Mouse (Mus musculus) hindbrain, embryonic 12.5 days (tissue): ENCODE data around the gene Polg. TPM values are rescaled to one million over a fixed set of nuclear protein-coding genes. Genes with fewer than 3 reads are reported as not detected.

Source experiments
- microRNA-seq: library from miRNA; unstranded; fragments of <30 nt; microRNA quantifications from one replicate; pipeline ENCODE4, GENCODE M21; 2017
- polyA plus RNA-seq: library from polyadenylated mRNA; unstranded; fragments of >200 nt; fragmentation: Nextera tagmentation; extraction: Ambion mirVana; gene quantifications from 2 replicates; pipeline ENCODE4 v1.2.1, GENCODE M21; 2016

Gene Polg
- polyA plus RNA-seq, 1 experiment from 2014 or later: 40.1 TPM

Small RNA genes lying within 50 kb of the gene (microRNA-seq; reads per million reads assigned to microRNA genes)
- gene Mir9-3: 427 reads per million, percentile 64 among the genes with 10 or more reads in this experiment

Other genes with a start within 250 kb of the Polg start
- gene Abhd2, start 193.2 kb downstream of the Polg start, polyA plus RNA-seq: 14.3 and 17.7 TPM in 2 replicates
- gene Rlbp1, start 79.3 kb downstream of the Polg start, polyA plus RNA-seq: 4.0 and 4.9 TPM in 2 replicates
- 10.0 and 11.2 TPM in 2 replicates for gene Fanci, start 74.4 kb downstream of the Polg start, polyA plus RNA-seq
- gene Rhcg, start 151.3 kb upstream of the Polg start, polyA plus RNA-seq: 1.4 and 2.3 TPM in 2 replicates
- gene Ticrr, start 193.8 kb upstream of the Polg start, polyA plus RNA-seq: 8.9 and 9.2 TPM in 2 replicates
- 6.7 and 6.9 TPM in 2 replicates for gene Kif7, start 249.4 kb upstream of the Polg start, polyA plus RNA-seq